Mouse (Mus musculus) spleen, adult 18-20 months (tissue): ENCODE measurements at regions not wholly inside any gene's neighbourhood (a gene's known extent, or its start where the extent isn't known, plus 50 kb on each side); places are given as distances from the start of the nearest gene placed in this dataset.

Experiments used
- DNase-seq, 2 experiments: peaks; one replicate each; pipeline ENCODE4 v3.0.0; 2022; ENCODE audit warnings: mixed read lengths in 2 of 2

DNA sequence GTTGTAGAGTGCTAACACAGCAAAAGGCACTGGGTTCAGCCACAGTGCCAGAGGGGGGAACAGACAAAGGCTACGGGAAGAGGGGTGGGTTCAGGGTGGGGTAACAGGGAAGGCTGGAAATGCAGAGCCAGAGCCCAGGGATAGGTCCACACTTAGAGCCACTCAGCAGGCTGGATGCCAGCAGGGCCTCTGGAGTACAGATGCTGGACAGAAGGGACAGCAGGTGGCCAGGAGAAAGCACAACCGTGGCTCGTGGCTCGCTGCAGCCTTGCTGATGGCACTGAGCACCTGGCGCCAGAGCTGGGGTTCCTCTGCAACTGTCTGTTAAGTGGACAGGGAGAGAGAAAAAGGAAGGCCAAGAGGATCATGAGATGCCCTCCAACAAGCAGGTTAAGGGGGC lies 174.2 kb downstream of the Mroh4 start:
- no peak for DNase-seq

DNA sequence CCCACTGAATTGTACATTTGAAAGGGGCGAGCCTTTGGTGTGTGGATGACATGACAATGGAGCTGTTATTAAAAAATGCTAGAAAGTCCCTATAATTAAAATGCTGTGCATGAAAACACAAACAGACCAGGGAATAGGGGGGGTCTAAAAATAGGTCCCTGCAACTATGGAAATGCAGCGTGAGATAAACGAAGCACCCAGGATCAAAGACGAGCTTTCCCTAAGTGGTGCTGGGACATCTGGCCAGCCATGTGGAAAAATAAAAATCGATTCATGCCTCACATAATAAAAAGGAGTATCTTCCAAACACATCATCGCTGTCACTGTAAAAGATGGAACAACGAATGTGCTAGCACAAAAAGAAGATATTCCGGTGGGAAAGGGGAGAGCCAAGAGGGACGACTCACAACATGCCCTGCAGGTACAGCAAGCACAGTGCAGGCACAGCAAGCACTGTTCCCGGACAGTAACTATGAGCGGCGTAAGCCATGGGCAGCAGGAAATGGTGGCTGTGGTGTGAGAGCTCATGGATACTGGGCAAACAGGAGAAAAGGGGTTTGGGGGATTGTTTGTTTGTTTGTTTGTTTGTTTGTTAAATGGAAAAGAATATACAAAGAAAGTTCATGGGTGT lies 176.7 kb downstream of the Mroh4 start:
- no peak for DNase-seq

DNA sequence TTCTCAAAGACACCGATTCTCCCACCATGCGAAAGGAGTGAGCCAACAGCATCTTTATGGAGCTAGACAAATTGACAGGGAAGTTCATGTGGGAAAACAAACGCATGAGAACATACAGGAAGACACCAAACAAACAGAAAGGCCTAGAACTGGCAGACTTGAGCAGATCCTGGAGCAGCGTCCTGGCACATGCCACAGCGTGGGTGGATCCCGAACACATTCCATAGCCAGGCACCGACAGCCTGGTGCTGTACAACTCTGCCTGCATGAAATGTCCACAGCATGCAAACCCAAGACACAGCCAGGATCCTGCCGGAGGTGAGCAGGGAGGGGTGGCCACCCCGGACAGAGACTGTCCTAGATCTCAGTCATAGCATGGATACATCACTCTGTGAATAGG lies 177.2 kb downstream of the Mroh4 start:
- DNase-seq = no peak

DNA sequence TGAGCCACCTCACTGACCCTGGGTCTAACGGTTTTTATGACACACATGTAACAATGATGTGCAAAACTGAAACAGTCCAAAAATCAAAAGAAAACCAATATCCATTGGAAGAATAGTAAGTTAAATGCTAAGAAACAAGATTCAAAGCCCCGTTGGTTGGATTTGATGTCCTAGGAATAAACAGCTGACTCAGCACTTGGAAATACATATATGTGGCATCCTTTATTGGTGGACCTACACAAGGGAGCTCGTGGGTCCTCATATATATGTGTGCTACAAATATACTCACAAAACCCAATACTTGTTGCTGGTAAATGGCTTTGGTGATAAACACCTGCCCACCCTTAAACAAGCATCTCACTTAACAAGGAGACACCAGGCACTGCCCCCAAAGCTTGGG lies 178.2 kb downstream of the Mroh4 start:
- no peak for DNase-seq

DNA sequence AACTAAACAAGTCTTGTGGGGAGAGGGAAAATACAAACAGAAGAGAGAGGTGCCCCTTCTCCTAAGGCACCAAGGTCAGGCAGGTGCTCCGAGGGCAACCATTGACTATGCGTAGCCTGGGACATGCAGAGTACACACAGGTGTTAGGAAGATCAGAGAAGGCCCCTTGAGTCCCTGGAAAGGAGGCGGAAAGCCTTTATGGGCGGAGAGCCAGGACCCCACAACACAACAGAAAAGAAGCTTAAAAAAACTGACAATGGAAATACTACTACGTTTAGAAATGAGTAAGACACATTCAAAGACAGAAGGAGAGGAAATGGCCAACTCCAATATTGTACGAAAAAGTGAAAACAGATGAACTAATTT lies 179.5 kb downstream of the Mroh4 start:
- DNase-seq = no peak

DNA sequence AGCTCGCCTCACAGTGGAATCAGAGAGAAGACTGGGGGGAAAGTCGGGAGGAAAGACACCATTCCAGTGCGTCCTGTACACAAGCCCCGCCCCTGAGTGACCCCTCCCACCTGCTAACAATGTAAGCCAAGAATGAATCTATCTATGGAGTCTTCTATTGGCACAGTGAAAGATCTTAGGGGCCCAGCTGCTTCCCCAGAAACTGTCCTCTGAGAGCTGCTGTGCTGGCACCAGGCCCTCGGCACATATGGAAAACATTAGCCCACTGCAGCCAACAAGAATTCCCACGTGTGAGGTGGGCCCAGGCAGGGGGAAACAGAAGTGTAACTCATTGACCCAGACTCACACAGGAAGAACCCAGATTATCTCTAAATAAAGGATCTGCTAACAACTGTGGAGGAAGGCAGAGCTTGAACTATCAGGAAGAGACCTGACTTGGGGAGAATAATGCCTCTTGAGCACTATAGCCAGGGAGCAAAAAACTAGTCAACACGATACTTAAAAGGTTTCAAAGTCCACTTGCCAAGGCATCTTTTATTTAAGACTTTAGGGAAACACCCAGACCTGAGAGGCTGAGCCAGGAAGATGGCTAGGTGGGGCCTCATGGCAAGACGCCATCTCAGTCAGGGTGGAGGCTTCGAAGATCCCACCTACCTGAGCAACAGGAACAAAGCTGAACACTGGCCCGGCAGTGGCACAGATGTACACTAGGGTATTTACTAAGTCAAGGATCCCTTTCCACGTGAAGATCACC lies 180.1 kb downstream of the Mroh4 start:
- no peak for DNase-seq

DNA sequence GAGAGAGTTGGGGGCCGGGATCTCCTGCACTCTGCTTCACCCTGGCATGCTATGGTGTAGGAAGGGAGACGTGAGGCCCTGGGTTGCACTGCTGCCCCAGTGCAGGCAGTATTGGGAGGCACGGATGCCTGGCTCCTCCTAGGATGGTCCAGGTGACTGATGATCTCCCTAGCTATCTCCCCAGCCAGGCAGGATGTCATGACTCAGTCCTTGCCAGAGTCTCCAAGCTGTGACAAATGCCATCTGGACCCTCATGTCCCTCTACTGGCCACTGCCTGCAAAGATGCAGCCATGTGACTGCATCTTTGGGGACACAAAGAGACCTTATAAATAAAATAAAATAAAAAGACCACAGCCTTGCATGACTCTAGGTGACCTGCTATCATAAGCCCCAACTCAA lies 181.6 kb downstream of the Mroh4 start:
- DNase-seq = no peak

DNA sequence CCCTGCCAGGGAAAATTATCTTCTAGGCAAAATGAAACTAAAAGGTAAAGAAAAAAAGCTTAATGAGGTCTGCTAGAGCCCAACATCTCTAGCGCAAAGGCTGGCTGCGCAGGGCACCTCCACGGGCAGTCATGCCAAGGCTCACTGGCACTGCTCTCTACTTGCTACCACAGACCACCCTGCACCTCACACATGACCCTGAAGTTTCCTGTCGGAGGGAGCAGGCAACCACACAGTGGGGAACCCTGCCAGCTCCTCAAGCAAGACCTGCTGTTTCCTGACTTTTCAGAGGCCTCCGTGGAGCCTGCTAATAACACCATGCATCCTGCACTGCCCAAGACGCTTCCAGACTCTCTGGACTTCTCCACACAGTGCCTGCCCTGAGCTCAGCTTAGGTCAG lies 182.3 kb downstream of the Mroh4 start:
- no peak for DNase-seq

DNA sequence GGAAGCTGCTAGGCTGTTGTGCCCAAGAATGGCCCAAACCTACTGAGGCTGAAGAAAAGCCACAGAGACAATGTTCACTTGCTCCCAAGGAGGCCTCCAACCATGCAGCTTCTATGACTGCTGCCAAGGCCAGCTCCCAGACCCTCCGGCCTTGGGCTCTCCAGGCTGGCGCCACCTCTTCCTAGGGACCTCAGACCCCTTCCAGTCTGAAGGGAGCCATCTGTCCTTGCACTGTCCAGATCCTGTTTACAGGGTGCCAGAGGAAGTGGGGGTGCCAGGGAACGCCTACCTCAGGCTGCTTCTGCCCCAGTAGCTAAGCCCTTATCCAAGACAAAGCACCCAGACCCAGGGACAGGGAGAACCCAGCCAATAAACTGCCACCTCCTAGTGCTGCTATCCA lies 183.7 kb downstream of the Mroh4 start:
- DNase-seq = no peak

DNA sequence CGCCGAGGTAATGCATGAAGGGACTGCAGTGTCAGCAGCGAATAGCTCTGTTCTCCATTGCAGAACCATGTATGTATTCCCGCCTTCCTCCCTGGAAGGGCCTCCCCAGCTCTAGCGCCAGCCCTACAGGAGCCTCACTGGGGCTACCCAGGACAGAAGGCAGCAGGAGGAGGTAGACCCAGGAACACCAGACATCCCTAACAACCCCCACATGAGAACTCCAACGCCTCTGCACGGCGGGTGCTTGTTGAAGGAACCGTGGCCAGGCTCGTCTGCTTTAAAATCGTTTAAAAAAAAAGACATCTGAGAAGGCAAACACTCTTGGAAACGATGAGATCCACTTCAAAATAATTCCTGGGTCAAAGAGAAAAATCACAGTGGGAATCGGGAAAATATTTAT lies 194.3 kb downstream of the Mroh4 start:
- DNase-seq = no peak

DNA sequence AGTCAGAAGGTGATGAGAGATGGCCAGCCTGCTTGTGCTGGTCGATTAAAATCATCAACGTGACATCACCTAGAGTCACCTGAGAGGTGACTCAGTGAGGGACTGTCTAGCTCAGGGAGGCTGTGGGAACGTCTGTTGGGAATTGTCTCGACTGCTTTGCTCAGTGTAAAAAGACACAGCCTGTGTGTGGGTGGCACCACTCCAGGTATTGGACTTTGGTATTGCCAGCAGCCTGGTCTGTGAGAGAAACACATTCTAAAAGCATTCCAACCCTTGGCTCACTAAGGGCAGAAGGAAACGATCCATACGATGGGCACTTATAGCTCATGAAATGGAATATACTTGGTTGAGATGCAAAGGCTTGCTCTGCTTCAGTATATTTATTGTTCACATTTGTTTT lies 209.2 kb downstream of the Mroh4 start:
- no peak for DNase-seq

DNA sequence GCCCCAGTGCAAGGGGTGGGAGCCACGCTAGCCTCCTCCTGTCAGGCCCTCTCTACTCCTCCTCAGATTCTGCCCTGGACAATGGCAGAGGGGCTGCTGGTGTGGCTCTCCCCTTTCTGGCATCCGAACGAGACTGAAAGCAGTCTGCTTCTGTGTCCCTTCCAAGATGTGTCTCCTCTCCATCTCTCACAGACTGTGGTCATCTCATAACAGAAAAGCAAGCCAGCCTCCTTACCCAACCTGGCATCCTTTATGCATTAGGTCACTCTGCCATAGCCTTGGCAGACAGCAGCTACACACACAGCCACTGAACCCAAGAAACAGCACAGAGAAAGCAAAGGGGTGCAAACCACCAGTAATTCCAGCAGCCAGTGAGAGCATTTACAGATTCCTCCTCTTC lies 213.2 kb downstream of the Mroh4 start:
- no peak for DNase-seq

DNA sequence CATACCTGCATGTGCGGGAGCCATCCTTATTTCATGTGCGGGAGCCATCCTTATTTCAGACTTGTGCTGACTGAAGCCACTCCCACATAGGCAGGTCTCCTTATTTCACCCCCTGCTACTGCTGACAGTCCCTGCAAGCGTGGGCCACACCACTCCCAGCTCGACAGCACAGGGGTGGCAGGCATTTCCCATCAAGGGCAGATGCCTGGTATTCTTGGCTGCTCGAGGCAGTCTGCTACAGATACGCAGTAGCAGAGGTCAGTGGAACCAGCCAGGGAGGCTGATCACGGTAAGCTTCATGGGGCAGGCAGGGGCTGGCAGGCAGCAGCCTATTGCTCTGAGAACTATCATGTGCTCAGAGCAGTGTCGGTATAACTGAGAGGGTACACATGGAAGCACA lies 215.6 kb downstream of the Mroh4 start:
- no peak for DNase-seq

DNA sequence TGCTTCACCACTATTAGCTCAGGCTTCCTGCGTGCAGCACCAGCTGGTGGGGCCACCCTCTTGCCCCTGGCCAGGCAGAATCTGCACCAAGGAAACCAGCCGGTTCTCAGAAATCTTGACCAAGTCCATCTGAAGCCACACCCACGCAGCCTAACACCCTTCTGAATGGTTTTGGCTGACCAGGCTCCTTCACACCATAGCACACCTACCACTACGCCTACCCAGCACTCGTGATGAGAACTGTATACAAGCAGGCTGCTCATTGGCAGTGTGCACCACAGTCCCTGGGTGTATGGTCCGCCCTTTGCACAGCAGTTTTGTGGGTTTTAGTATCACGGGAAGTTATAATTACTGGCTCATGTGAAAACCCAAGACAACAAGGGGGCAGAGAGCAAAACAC lies 217.5 kb downstream of the Mroh4 start:
- no peak for DNase-seq

DNA sequence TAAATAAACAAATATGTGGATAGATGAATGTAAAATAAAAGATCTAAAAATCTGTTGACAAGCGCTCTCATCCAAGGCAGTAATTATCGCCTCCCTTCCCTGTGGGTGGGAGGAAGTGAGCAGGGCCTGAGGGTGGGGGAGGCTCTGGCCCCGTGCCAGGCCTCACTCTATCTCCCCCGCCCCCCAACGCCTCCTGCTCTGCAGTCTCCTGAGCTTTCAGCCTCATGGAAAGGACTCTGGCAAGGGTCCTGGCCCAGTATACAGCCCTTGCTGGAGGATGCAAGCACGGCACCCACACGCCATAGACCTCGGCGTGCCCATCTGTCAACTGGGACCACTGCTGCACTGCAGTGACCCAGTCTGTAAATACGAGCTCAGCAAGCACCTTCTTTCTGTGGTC lies 222.9 kb downstream of the Mroh4 start:
- DNase-seq = no peak

DNA sequence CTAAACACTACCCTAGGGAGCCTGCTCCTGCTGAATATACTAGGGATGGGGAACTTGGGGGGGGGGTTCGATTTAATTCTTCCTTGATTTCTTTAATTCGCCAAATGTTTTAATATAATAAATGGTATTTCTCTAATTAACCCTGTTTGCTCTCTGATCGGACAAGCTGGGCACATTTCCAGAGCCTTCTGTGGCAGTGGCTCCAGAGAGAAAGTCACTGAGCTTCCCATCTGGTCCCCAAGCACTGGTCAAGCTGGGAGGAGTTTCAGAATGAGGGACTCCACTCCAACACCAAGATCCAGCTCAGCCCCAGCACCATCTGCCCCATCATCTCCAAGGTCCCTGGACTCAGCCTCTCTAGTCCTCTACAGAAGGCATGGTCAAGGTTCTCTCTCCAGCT lies 223.9 kb downstream of the Mroh4 start:
- DNase-seq = no peak

DNA sequence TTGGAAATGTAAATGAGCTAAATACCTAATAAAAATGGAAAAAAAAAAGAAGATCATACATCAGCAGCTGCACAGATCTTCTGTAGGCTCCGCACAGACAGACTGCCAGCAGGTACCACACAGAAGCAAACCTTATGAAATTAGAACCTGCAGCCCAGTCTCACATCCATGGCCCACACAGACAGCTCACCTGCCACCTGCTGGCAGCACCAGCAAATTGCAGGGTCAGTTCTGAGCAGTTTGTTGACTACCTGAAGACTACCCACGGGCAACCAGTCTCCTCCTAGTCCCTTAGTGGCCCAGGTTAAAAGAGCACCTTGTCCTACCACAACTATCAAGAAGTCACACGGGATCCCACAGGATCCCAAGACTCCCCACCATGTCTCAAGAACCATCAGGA lies 225.1 kb downstream of the Mroh4 start:
- peak in 1 of 2 experiments; percentile 10 for DNase-seq

DNA sequence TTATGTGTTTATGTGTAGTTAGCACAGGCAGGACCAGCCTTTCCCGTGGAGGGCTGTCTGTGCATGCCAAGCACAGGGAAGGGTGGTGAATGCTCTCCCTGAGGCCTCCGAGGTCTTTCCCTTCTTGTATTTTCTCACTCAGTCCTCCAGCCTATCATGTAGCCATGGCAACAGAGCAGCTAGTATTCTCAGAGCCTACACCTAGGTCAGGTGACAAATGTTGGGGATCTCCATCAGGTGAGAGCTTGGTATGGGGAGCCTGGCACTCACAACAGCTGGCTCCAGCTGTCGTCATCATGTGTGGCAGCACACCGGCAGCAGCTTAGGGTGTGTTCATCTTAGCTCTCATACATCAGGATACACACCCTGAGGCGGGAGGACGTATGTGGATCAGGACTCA lies 231.3 kb downstream of the Mroh4 start:
- no peak for DNase-seq

DNA sequence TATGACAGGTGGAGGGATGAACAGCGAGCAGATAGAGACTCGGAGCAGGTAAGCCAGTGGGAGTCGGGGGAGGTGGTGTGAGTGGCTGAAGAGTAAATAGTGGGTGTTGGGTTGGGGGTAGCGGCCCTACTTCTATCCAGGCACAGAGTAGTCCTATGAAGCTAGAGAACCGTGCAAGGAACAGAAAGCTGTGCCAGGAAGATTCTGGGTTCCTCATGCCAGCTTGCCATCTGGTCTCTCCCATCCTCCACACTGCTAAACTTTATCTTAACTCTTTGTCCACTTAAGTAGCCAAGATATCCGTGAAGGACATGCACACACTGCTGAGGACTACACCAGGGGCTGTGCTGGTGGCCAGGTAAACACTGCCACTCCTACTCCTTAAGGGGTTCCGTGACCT lies 234.9 kb downstream of the Mroh4 start:
- no peak for DNase-seq

DNA sequence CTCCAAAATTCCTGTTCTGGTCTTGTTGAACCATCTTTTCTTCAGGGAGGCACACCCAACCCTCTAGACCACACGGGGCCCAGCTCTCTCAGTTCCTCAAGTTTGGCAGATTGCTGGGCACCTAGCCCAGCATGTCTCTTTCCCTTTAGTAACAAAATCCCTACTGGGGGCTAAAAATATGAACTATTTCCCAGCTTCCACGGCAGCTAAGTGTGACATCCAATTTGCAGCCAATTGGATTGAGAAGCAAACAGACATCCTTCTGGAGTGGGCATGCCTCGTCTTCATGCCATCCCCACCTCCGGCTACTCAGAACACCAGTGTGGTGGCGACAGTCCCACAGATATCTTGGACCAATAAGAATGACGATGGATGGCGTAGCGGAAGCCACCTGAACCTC lies 240.1 kb downstream of the Mroh4 start:
- no peak for DNase-seq

DNA sequence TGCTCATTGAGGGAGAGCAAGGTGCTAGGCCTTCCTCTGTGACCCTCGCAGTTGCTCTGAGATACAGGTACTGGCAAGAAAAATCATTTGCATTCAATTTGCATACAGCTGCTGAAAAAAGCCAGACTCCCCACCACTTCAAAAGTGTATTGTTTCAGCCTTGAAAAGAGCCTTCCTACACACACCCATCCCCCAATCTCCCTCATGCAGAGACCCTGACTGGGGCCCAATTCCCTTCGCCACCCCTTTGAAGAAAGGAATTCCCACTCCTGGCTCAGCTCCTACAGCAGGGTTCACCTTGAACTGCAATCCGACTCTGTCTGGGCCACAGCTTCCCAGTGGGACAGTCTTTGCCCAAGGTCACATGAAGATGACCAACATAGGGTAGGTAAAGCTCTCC lies 248.6 kb downstream of the Mroh4 start:
- no peak for DNase-seq

DNA sequence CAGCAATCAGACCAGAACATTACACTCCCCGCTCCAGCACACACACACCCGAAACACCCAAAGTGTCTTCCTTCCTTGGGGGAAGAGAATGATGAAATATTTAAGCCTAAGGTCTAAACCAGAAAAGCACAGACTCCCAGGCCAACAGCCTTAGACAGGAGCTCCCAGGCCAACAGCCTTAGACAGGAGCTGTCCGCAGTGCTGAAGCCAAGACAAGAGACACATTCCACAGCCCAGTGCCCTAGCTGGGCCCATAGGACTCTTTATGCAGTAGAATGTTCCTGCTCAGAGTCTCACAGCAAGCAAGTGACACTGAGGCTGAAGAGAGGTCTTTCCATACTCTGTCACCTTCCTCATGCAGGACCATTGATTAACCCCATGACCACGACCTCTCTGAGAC lies 253.6 kb downstream of the Mroh4 start:
- DNase-seq = no peak

DNA sequence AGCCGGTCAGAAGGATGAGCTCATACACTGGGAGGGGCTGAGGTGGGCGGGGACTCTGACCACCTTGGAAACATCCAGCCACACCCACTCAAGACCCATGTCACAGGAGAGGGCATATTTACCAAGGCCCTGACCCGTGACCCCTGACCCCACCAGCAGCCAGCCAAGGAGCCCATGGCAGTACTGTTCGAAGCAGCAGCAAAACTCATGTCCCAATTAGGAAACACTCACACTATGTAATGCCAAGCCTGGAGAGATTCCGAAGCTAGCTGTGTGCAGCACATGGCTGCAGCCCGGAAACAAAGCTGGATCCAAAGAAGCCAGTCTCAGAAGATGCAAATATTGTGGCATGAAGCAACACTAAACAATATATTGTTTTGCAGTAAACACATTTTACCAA lies 256.8 kb downstream of the Mroh4 start:
- no peak for DNase-seq

DNA sequence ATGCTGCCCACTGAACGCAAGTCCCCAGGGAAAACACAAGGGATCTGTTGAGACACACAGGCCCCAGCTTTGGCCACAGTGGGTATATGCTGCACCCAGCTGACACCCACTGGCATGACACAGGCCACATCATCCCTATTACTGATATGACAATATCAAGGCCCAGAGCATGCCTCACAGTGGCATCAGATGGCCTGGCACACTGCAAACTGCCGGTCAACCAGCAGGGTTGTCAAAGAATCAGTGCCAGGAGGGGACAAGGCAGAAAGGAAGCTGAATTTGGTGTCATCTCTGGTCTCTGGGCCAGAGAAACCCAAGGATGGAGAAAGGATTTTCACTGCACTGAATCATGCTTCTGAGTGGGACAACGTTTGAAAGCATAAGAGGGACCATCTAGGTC lies 266.7 kb downstream of the Mroh4 start:
- DNase-seq = no peak

DNA sequence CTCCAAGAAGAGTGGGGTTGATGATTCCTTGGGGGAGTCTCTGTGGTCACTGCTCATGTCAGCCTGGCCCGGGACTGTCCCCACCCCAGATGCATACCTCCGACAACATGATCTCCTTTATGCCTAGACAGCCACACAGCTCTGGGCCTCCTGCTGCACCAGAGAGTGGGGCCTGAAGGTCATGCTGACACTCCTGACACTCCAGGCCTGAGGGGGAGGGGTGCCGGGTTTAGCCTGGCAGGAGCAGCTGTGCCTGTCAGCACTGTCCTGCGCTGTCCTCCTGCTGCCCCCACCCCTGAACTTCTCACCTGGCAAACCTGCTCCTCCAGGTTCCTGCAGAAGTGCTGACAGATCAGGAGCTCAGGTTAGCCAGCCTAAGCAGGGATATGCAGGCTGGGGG lies 288.2 kb downstream of the Mroh4 start:
- no peak for DNase-seq
